Mouse (Mus musculus) liver, adult 2 months (tissue): ENCODE data around the gene Pex5l. TPM values are rescaled to one million over a fixed set of nuclear protein-coding genes. Genes with fewer than 3 reads are reported as not detected.

Experiments used
- DNase-seq: peaks from one replicate; pipeline ENCODE4 v3.0.0-alpha.2; 2011; ENCODE audit warnings: low read depth, low spot score; ENCODE audit errors: extremely low read depth
- H3K27ac ChIP-seq: fragments of 200-500 bp; replicated peaks from 2 replicates; pipeline ENCODE4 v1.5.1; 2012; ENCODE audit warnings: low read depth, mild to moderate bottlenecking, control low read depth, inconsistent platforms, low read length; ENCODE audit not compliant: insufficient read depth
- H3K27me3 ChIP-seq: fragments of 200-500 bp; 2 replicates; pipeline ENCODE4 v1.6.1; 2012; ENCODE audit warnings: mild to moderate bottlenecking, moderate library complexity, low read length, inconsistent platforms; ENCODE audit not compliant: control insufficient read depth, insufficient read depth
- H3K36me3 ChIP-seq: fragments of 200-500 bp; 2 replicates; pipeline ENCODE4 v1.6.1; 2012; ENCODE audit warnings: low read length, inconsistent platforms; ENCODE audit not compliant: control insufficient read depth, insufficient read depth
- H3K4me1 ChIP-seq: fragments of 200-500 bp; 2 replicates; pipeline ENCODE4 v1.6.1; 2011; ENCODE audit warnings: low read length; ENCODE audit not compliant: control insufficient read depth, insufficient read depth
- H3K4me3 ChIP-seq: fragments of 200-500 bp; 2 replicates; pipeline ENCODE4 v1.5.1; 2011; ENCODE audit warnings: low read depth, mild to moderate bottlenecking, control low read depth, low read length, moderate library complexity; ENCODE audit not compliant: insufficient read depth
- H3K79me2 ChIP-seq: fragments of 200-500 bp; 2 replicates; pipeline ENCODE4 v1.6.1; 2012; ENCODE audit warnings: inconsistent platforms, mild to moderate bottlenecking, low read length, moderate library complexity; ENCODE audit not compliant: control insufficient read depth, insufficient read depth
- H3K9ac ChIP-seq: fragments of 200-500 bp; 2 replicates; pipeline ENCODE4 v1.6.1; 2012; ENCODE audit warnings: low read depth, mild to moderate bottlenecking, control low read depth, inconsistent platforms, low read length
- CTCF ChIP-seq: fragments of 200-500 bp; IDR thresholded peaks from 2 replicates; pipeline ENCODE4 v1.5.1; 2011; ENCODE audit warnings: low read depth, low read length, control low read depth
- POLR2A ChIP-seq: fragments of 200-500 bp; IDR thresholded peaks from 2 replicates; pipeline ENCODE4 v1.6.1; 2011; ENCODE audit warnings: low read length, control low read depth; ENCODE audit not compliant: insufficient read depth; ENCODE audit errors: extremely low read depth
- WGBS: fragments of 180-500 bp; shearing (Covaris S2); methylation state at CpG from one replicate; pipeline ENCODE4 v1.1.7; 2018; 5-methylcytosine and 5-hydroxymethylcytosine counted together
- polyA plus RNA-seq: library from polyadenylated mRNA; depleted of rRNA; stranded (reverse); fragments of >200 nt; gene quantifications from 2 replicates; pipeline ENCODE4 v1.2.3, GENCODE M21; 2012
- total RNA-seq: library from RNA; depleted of rRNA; stranded (reverse); fragments of >200 nt; gene quantifications from 2 replicates; pipeline ENCODE4 v1.2.3, GENCODE M21; 2014

The Pex5l gene
- total and polyA plus RNA-seq, 2 experiments: 0.05 to 0.09 TPM

- Histone ChIP-seq H3K4me1 (no peaks in the 10 kb centered on the region), H3K36me3 (no peaks in the 10 kb centered on the region), H3K9ac (no peak overlapping the region), H3K27me3 (no peaks in the 10 kb centered on the region), H3K79me2 (no peaks in the 10 kb centered on the region), H3K4me3 (no peak overlapping the region), H3K27ac (no peak overlapping the region)
- DNase-seq: no peak
- TF ChIP-seq POLR2A: no peak
- no peak for TF ChIP-seq CTCF
- WGBS: 45% methylated on average over 5 of the region's 5 CpGs
Measured at GRCm38 (mm10) chr3:33024566-33024965, 118.5 kb downstream of the Pex5l start.

- WGBS: 78% methylated on average over 4 of the region's 4 CpGs
- TF ChIP-seq POLR2A (no peak), CTCF (no peak)
- Histone ChIP-seq H3K27me3 (no peaks in the 10 kb centered on the region), H3K79me2 (no peaks in the 10 kb centered on the region), H3K4me3 (no peak overlapping the region), H3K4me1 (no peaks in the 10 kb centered on the region), H3K27ac (no peak overlapping the region), H3K9ac (no peak overlapping the region), H3K36me3 (no peaks in the 10 kb centered on the region)
- no peak for DNase-seq
Measured at GRCm38 (mm10) chr3:33003901-33004300, 139.1 kb downstream of the Pex5l start.

GRCm38 (mm10) chr3:33001769-33002168, 141.3 kb downstream of the Pex5l start:
- TF ChIP-seq CTCF: no peak
- H3K4me1 ChIP-seq: no peaks in the 10 kb centered on the region
- H3K4me3 ChIP-seq: no peak overlapping the region
- no peak for DNase-seq
- 68% methylated on average over 3 of the region's 3 CpGs for WGBS
- no peak overlapping the region for H3K9ac ChIP-seq
- no peak overlapping the region for H3K27ac ChIP-seq
- H3K36me3 ChIP-seq: no peaks in the 10 kb centered on the region
- H3K79me2 ChIP-seq: no peaks in the 10 kb centered on the region
- H3K27me3 ChIP-seq: no peaks in the 10 kb centered on the region

- no peak for DNase-seq
- Histone ChIP-seq H3K4me1 (no peaks in the 10 kb centered on the region), H3K27ac (no peak overlapping the region), H3K36me3 (no peaks in the 10 kb centered on the region), H3K4me3 (no peak overlapping the region), H3K27me3 (no peaks in the 10 kb centered on the region), H3K9ac (no peak overlapping the region), H3K79me2 (no peaks in the 10 kb centered on the region)
- TF ChIP-seq POLR2A (no peak), CTCF (no peak)
- 93% methylated on average over 8 of the region's 8 CpGs for WGBS
Measured at GRCm38 (mm10) chr3:33000383-33001015, 142.5 kb downstream of the Pex5l start.

- H3K4me3 ChIP-seq: no peak overlapping the region
- DNase-seq: no peak
- 68% methylated on average over 12 of the region's 12 CpGs for WGBS
- no peaks in the 10 kb centered on the region for H3K27me3 ChIP-seq
- no peak overlapping the region for H3K27ac ChIP-seq
- H3K36me3 ChIP-seq: no peaks in the 10 kb centered on the region
- no peaks in the 10 kb centered on the region for H3K4me1 ChIP-seq
- no peak overlapping the region for H3K9ac ChIP-seq
- TF ChIP-seq POLR2A (no peak), CTCF (no peak)
- no peaks in the 10 kb centered on the region for H3K79me2 ChIP-seq
Measured at GRCm38 (mm10) chr3:32991713-32992575, 151.1 kb downstream of the Pex5l start.

GRCm38 (mm10) chr3:32987806-32988205, 155.2 kb downstream of the Pex5l start:
- H3K4me1 ChIP-seq: no peaks in the 10 kb centered on the region
- H3K4me3 ChIP-seq: no peak overlapping the region
- no peaks in the 10 kb centered on the region for H3K36me3 ChIP-seq
- no peak for TF ChIP-seq CTCF
- no peak for TF ChIP-seq POLR2A
- no peaks in the 10 kb centered on the region for H3K79me2 ChIP-seq
- no peak overlapping the region for H3K9ac ChIP-seq
- WGBS: 69% methylated on average over 5 of the region's 5 CpGs
- DNase-seq: no peak
- no peak overlapping the region for H3K27ac ChIP-seq
- no peaks in the 10 kb centered on the region for H3K27me3 ChIP-seq
